Mouse (Mus musculus): ENCODE measurements around the gene Pde4b. TPM values are rescaled to one million over a fixed set of nuclear protein-coding genes. Genes with fewer than 3 reads are reported as not detected.

Gene Pde4b
- polyA plus RNA-seq, 1 experiment: 11.5 TPM

GRCm38 (mm10) chr4:102136366-102136849 is 49.1 kb downstream of the Pde4b start:
- Histone ChIP-seq H3K27me3 (replicated peaks; ENCODE audit: control insufficient read depth, insufficient read depth, low read length) (no peaks in the 10 kb centered on the region; the same call in 1 of the 2 replicates), H3K36me3 (ENCODE audit: control insufficient read depth, insufficient read depth, low read length) (no peaks in the 10 kb centered on the region), H3K4me1 (ENCODE audit: control insufficient read depth, insufficient read depth, low read length) (no peaks in the 10 kb centered on the region), H3K4me3 (ENCODE audit: insufficient read depth, low read depth, low read length) (no peak overlapping the region), H3K27ac (ENCODE audit: insufficient read depth, low read depth, low read length) (no peak overlapping the region)
- WGBS: 85% methylated on average over 3 of the region's 3 CpGs
- no peak for DNase-seq
- no peak for TF ChIP-seq CTCF (conservative IDR thresholded peaks at IDR 0.05; ENCODE audit: insufficient read depth, insufficient read length, low read depth, low read length)
- TF ChIP-seq POLR2A (IDR thresholded peaks at IDR 0.05; ENCODE audit: low read depth, low read length): no peak

GRCm38 (mm10) chr4:102138346-102138745 is 51.0 kb downstream of the Pde4b start:
- WGBS: 72% methylated on average over 4 of the region's 4 CpGs

GRCm38 (mm10) chr4:102141241-102141640 is 53.9 kb downstream of the Pde4b start:
- no peaks in the 10 kb centered on the region for H3K4me1 ChIP-seq (ENCODE audit: control insufficient read depth, insufficient read depth, low read length)
- H3K27me3 ChIP-seq (replicated peaks; ENCODE audit: control insufficient read depth, insufficient read depth, low read length): no peaks in the 10 kb centered on the region; the same call in 1 of the 2 replicates
- no peaks in the 10 kb centered on the region for H3K36me3 ChIP-seq (ENCODE audit: control insufficient read depth, insufficient read depth, low read length)
- TF ChIP-seq CTCF (conservative IDR thresholded peaks at IDR 0.05; ENCODE audit: insufficient read depth, insufficient read length, low read depth, low read length) (no peak), POLR2A (IDR thresholded peaks at IDR 0.05; ENCODE audit: low read depth, low read length) (no peak)
- 87% methylated on average over 3 of the region's 3 CpGs for WGBS
- H3K4me3 ChIP-seq (ENCODE audit: insufficient read depth, low read depth, low read length): no peak overlapping the region
- no peak overlapping the region for H3K27ac ChIP-seq (ENCODE audit: insufficient read depth, low read depth, low read length)
- DNase-seq: no peak

More at GRCm38 (mm10) chr4:102138346-102138745, 51.0 kb downstream of the Pde4b start:
- H3K27me3 ChIP-seq (replicated peaks; ENCODE audit: control insufficient read depth, insufficient read depth, low read length): no peaks in the 10 kb centered on the region; the same call in 1 of the 2 replicates
- H3K4me1 ChIP-seq (ENCODE audit: control insufficient read depth, insufficient read depth, low read length): no peaks in the 10 kb centered on the region
- no peak for DNase-seq
- H3K4me3 ChIP-seq (ENCODE audit: insufficient read depth, low read depth, low read length): no peak overlapping the region
- no peak for TF ChIP-seq CTCF (conservative IDR thresholded peaks at IDR 0.05; ENCODE audit: insufficient read depth, insufficient read length, low read depth, low read length)
- no peak for TF ChIP-seq POLR2A (IDR thresholded peaks at IDR 0.05; ENCODE audit: low read depth, low read length)
- H3K27ac ChIP-seq (ENCODE audit: insufficient read depth, low read depth, low read length): no peak overlapping the region
- H3K36me3 ChIP-seq (ENCODE audit: control insufficient read depth, insufficient read depth, low read length): no peaks in the 10 kb centered on the region

- TF ChIP-seq POLR2A (IDR thresholded peaks at IDR 0.05; ENCODE audit: low read depth, low read length) (no peak), CTCF (conservative IDR thresholded peaks at IDR 0.05; ENCODE audit: insufficient read depth, insufficient read length, low read depth, low read length) (no peak)
- WGBS: 88% methylated on average over 4 of the region's 4 CpGs
- no peak overlapping the region for H3K27ac ChIP-seq (ENCODE audit: insufficient read depth, low read depth, low read length)
Measured at GRCm38 (mm10) chr4:102148766-102149165, 61.4 kb downstream of the Pde4b start.

GRCm38 (mm10) chr4:102159178-102159577 is 71.8 kb downstream of the Pde4b start:
- Histone ChIP-seq H3K27ac (ENCODE audit: insufficient read depth, low read depth, low read length) (no peak overlapping the region), H3K36me3 (ENCODE audit: control insufficient read depth, insufficient read depth, low read length) (no peaks in the 10 kb centered on the region), H3K4me3 (ENCODE audit: insufficient read depth, low read depth, low read length) (no peak overlapping the region), H3K4me1 (ENCODE audit: control insufficient read depth, insufficient read depth, low read length) (no peaks in the 10 kb centered on the region), H3K27me3 (replicated peaks; ENCODE audit: control insufficient read depth, insufficient read depth, low read length) (no peaks in the 10 kb centered on the region; the same call in 1 of the 2 replicates)
- no peak for DNase-seq
- TF ChIP-seq POLR2A (IDR thresholded peaks at IDR 0.05; ENCODE audit: low read depth, low read length) (no peak), CTCF (conservative IDR thresholded peaks at IDR 0.05; ENCODE audit: insufficient read depth, insufficient read length, low read depth, low read length) (no peak)

More at GRCm38 (mm10) chr4:102148766-102149165, 61.4 kb downstream of the Pde4b start:
- Histone ChIP-seq H3K4me1 (ENCODE audit: control insufficient read depth, insufficient read depth, low read length) (no peaks in the 10 kb centered on the region), H3K36me3 (ENCODE audit: control insufficient read depth, insufficient read depth, low read length) (no peaks in the 10 kb centered on the region), H3K27me3 (replicated peaks; ENCODE audit: control insufficient read depth, insufficient read depth, low read length) (no peaks in the 10 kb centered on the region), H3K4me3 (ENCODE audit: insufficient read depth, low read depth, low read length) (no peak overlapping the region)
- no peak for DNase-seq

- TF ChIP-seq POLR2A (IDR thresholded peaks at IDR 0.05; ENCODE audit: low read depth, low read length): no peak
- TF ChIP-seq CTCF (conservative IDR thresholded peaks at IDR 0.05; ENCODE audit: insufficient read depth, insufficient read length, low read depth, low read length): no peak
- WGBS: 43% methylated on average over 3 of the region's 3 CpGs
- no peak overlapping the region for H3K4me3 ChIP-seq (ENCODE audit: insufficient read depth, low read depth, low read length)
- no peaks in the 10 kb centered on the region for H3K36me3 ChIP-seq (ENCODE audit: control insufficient read depth, insufficient read depth, low read length)
- no peak overlapping the region for H3K27ac ChIP-seq (ENCODE audit: insufficient read depth, low read depth, low read length)
- H3K4me1 ChIP-seq (ENCODE audit: control insufficient read depth, insufficient read depth, low read length): no peaks in the 10 kb centered on the region
- no peaks in the 10 kb centered on the region for H3K27me3 ChIP-seq (replicated peaks; ENCODE audit: control insufficient read depth, insufficient read depth, low read length)
- DNase-seq: no peak
Measured at GRCm38 (mm10) chr4:102171636-102172035, 84.3 kb downstream of the Pde4b start.

GRCm38 (mm10) chr4:102172711-102173213 is 85.4 kb downstream of the Pde4b start:
- H3K36me3 ChIP-seq (ENCODE audit: control insufficient read depth, insufficient read depth, low read length): no peaks in the 10 kb centered on the region
- TF ChIP-seq CTCF (conservative IDR thresholded peaks at IDR 0.05; ENCODE audit: insufficient read depth, insufficient read length, low read depth, low read length) (no peak), POLR2A (IDR thresholded peaks at IDR 0.05; ENCODE audit: low read depth, low read length) (no peak)

More at GRCm38 (mm10) chr4:102172711-102173213, 85.4 kb downstream of the Pde4b start:
- WGBS: 63% methylated on average over 7 of the region's 7 CpGs
- no peak overlapping the region for H3K4me3 ChIP-seq (ENCODE audit: insufficient read depth, low read depth, low read length)
- H3K27ac ChIP-seq (ENCODE audit: insufficient read depth, low read depth, low read length): no peak overlapping the region
- no peak for DNase-seq
- no peaks in the 10 kb centered on the region for H3K4me1 ChIP-seq (ENCODE audit: control insufficient read depth, insufficient read depth, low read length)
- no peaks in the 10 kb centered on the region for H3K27me3 ChIP-seq (replicated peaks; ENCODE audit: control insufficient read depth, insufficient read depth, low read length)

Data from kidney, adult 2 months (tissue).